7 mouse cellular contexts compared by ENCODE assay signal in the genomic region with DNA sequence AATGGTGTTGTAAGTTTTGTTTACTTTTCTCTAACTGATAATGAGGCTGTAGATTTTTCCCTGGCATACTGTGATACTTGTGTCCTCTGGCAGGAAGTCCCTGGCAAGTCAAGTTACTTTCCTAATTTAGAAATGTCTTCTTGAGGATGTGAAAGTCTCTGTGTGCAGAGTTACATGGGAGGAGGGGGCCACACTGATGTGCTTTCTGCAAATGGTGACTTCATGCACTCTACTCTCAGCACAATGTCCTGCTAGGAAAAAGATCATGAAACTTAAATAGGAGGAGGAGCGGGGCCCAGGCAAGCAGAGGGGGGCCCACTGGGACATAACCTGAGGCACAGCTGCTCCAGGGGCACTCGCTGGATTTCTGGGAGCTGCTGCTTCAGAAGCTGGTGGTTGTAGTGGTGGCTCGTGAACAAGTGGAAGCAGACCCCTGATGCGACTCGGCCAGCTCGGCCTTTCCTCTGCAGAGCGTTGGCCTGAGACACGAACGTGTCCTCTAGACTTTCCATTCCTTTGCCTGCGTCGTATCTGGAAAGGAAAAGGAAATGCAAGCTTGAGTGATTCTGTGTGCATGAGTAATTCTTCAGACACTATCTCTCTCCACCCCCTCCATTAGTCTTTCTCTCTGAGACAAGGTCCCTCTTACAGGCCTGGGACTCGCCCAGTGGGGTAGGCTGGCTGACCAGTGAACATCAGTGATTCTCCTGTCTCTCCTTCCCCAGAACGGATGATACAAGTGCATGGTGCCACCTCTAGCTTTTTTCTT. TPM values are rescaled to one million over a fixed set of nuclear protein-coding genes. Genes with fewer than 3 reads are reported as not detected.
DNase-seq lines count a peak whose midpoint lies in the region; ATAC-seq and TF ChIP-seq lines count a peak whose summit lies in the region.

No protein-coding gene starts in this region.

- H3K36me3 ChIP-seq in lung, embryonic 14.5 days (ENCODE audit: insufficient read depth): peaks cover 85% of the 10 kb centered on the region
- H3K36me3 ChIP-seq in liver, embryonic 15.5 days (replicated peaks): peaks cover 83% of the 10 kb centered on the region
- H3K36me3 ChIP-seq in stomach, embryonic 16.5 days (ENCODE audit: control insufficient read depth, insufficient read depth, low read length): peaks cover 39% of the 10 kb centered on the region
- H3K36me3 ChIP-seq in forebrain, embryonic 12.5 days (replicated peaks): peaks cover 95% of the 10 kb centered on the region

- ATAC-seq in lung, embryonic 14.5 days (ENCODE audit: insufficient read depth): peak; percentile 25; the same call in 1 of the 2 replicates
- peak; percentile 46; the same call in 1 of the 2 replicates for ATAC-seq in liver, embryonic 15.5 days (ENCODE audit: insufficient read depth)
- no peak for ATAC-seq in stomach, embryonic 16.5 days (ENCODE audit: insufficient read depth, low FRiP score)
- no peak for ATAC-seq in forebrain, embryonic 12.5 days (ENCODE audit: low FRiP score)

- H3K4me1 ChIP-seq in lung, embryonic 14.5 days (ENCODE audit: insufficient read depth): no peaks in the 10 kb centered on the region
- H3K4me1 ChIP-seq in lung, adult 2 months (ENCODE audit: control insufficient read depth, insufficient read depth, low read length): peaks cover 13% of the 10 kb centered on the region
- H3K4me1 ChIP-seq in liver, embryonic 15.5 days (replicated peaks): no peaks in the 10 kb centered on the region
- peaks cover 4% of the 10 kb centered on the region; the same call in 1 of the 2 replicates for H3K4me1 ChIP-seq in stomach, embryonic 16.5 days (ENCODE audit: control insufficient read depth, insufficient read depth, low read length)
- H3K4me1 ChIP-seq in forebrain, embryonic 12.5 days: no peaks in the 10 kb centered on the region

- H3K9me3 ChIP-seq in lung, embryonic 14.5 days (ENCODE audit: low read depth, low read length): no peaks in the 10 kb centered on the region
- H3K9me3 ChIP-seq in liver, embryonic 15.5 days (replicated peaks): no peaks in the 10 kb centered on the region
- H3K9me3 ChIP-seq in stomach, embryonic 16.5 days (replicated peaks; ENCODE audit: control insufficient read depth, low read length): 0 out of 2 replicates have a peak, but pooled peaks cover 4% of the 10 kb centered on the region
- no peaks in the 10 kb centered on the region for H3K9me3 ChIP-seq in forebrain, embryonic 12.5 days

- H3K4me2 ChIP-seq in lung, embryonic 14.5 days: no peak overlapping the region
- H3K4me2 ChIP-seq in liver, embryonic 15.5 days: no peak overlapping the region
- no peak overlapping the region for H3K4me2 ChIP-seq in stomach, embryonic 16.5 days (ENCODE audit: low read depth, low read length)
- no peak overlapping the region for H3K4me2 ChIP-seq in forebrain, embryonic 12.5 days

- peak overlapping the region; percentile 70; the same call in 1 of the 2 replicates for H3K27ac ChIP-seq in lung, embryonic 14.5 days (ENCODE audit: low read depth)
- H3K27ac ChIP-seq in liver, embryonic 15.5 days (replicated peaks): peak overlapping the region; percentile 53; the same call in 1 of the 2 replicates
- H3K27ac ChIP-seq in stomach, embryonic 16.5 days (ENCODE audit: low read length): peak overlapping the region; percentile 60
- H3K27ac ChIP-seq in forebrain, embryonic 12.5 days: no peak overlapping the region

- 68% methylated on average over 13 of the region's 13 CpGs for WGBS in lung, embryonic 14.5 days
- 47% methylated on average over 13 of the region's 13 CpGs for WGBS in lung, adult 2 months
- WGBS in liver, embryonic 15.5 days (ENCODE audit: insufficient replicate concordance): 73% methylated on average over 13 of the region's 13 CpGs
- 81% methylated on average over 13 of the region's 13 CpGs for WGBS in stomach, embryonic 16.5 days
- WGBS in forebrain, embryonic 12.5 days: 84% methylated on average over 13 of the region's 13 CpGs

- no peak overlapping the region; the same call in 1 of the 2 replicates for H3K9ac ChIP-seq in lung, embryonic 14.5 days
- no peak overlapping the region for H3K9ac ChIP-seq in liver, embryonic 15.5 days
- no peak overlapping the region for H3K9ac ChIP-seq in stomach, embryonic 16.5 days (ENCODE audit: low read length)
- H3K9ac ChIP-seq in forebrain, embryonic 12.5 days: no peak overlapping the region

- H3K4me3 ChIP-seq in lung, embryonic 14.5 days (ENCODE audit: low read depth, low read length): no peak overlapping the region
- no peak overlapping the region for H3K4me3 ChIP-seq in lung, adult 2 months (replicated peaks; ENCODE audit: extremely low read depth, low read depth, low read length)
- no peak overlapping the region for H3K4me3 ChIP-seq in liver, embryonic 15.5 days (replicated peaks)
- H3K4me3 ChIP-seq in stomach, embryonic 16.5 days (replicated peaks; ENCODE audit: low read length): no peak overlapping the region
- no peak overlapping the region for H3K4me3 ChIP-seq in forebrain, embryonic 12.5 days (replicated peaks)

- peak; percentile 36 for DNase-seq in lung, embryonic 14.5 days
- no peak for DNase-seq in lung, adult 2 months
- peak; percentile 13 for DNase-seq in heart, adult 8-10 months (ENCODE audit: low spot score)
- DNase-seq in right cerebral cortex, postnatal 10 days (ENCODE audit: low spot score in 2 of 2): no peak

- TF ChIP-seq CTCF in lung, embryonic 14.5 days (IDR thresholded peaks at IDR 0.05; ENCODE audit: low read depth): no peak
- no peak for TF ChIP-seq CTCF in lung, adult 2 months (IDR thresholded peaks at IDR 0.05; ENCODE audit: insufficient read depth, low read length)

- H3K27me3 ChIP-seq in lung, embryonic 14.5 days (ENCODE audit: insufficient read depth, low read length): no peaks in the 10 kb centered on the region
- no peaks in the 10 kb centered on the region for H3K27me3 ChIP-seq in liver, embryonic 15.5 days
- H3K27me3 ChIP-seq in stomach, embryonic 16.5 days (ENCODE audit: control insufficient read depth, insufficient read depth, low read length): no peaks in the 10 kb centered on the region
- H3K27me3 ChIP-seq in forebrain, embryonic 12.5 days: no peaks in the 10 kb centered on the region

- no peak for TF ChIP-seq POLR2A in lung, adult 2 months (IDR thresholded peaks at IDR 0.05; ENCODE audit: borderline replicate concordance, extremely low read depth, low read depth, low read length)

RNA-seq across cellular contexts. Expression of a gene that starts 28.7 kb away (rescaled TPM):
- 45.5 and 46.7 TPM in 2 replicates for polyA plus RNA-seq in lung, embryonic 14.5 days (2014; fragmentation: Nextera tagmentation; extraction: Ambion mirVana)
- 0.79 and 1.6 TPM in 2 replicates for polyA plus RNA-seq in lung, adult 2 months (2012; rRNA removed)
- 1 to 10 TPM; 3.9 to 4.6 (median 4.4) TPM for total RNA-seq in heart, adult 8-10 months (2022)
- 25.6 and 28.9 TPM in 2 replicates for polyA plus RNA-seq in liver, embryonic 15.5 days (2015; fragmentation: Nextera tagmentation; extraction: Ambion mirVana)
- 35.6 and 36.5 TPM in 2 replicates for polyA plus RNA-seq in stomach, embryonic 16.5 days (2015; fragmentation: Nextera tagmentation; extraction: Ambion mirVana)
- polyA plus RNA-seq in forebrain, embryonic 12.5 days (2016; fragmentation: Nextera tagmentation; extraction: Ambion mirVana): 37.6 and 38.5 TPM in 2 replicates

RNA-seq across cellular contexts. Expression of a gene that starts 37.1 kb away (rescaled TPM):
- polyA plus RNA-seq in lung, embryonic 14.5 days (2014; fragmentation: Nextera tagmentation; extraction: Ambion mirVana): 30.5 and 32.8 TPM in 2 replicates
- 4.2 and 7.5 TPM in 2 replicates for polyA plus RNA-seq in lung, adult 2 months (2012; rRNA removed)
- total RNA-seq in heart, adult 8-10 months (2022): 10 to 100 TPM; 13.2 to 17.9 (median 15.3) TPM
- 7.0 and 7.6 TPM in 2 replicates for polyA plus RNA-seq in liver, embryonic 15.5 days (2015; fragmentation: Nextera tagmentation; extraction: Ambion mirVana)
- 18.5 and 20.8 TPM in 2 replicates for polyA plus RNA-seq in stomach, embryonic 16.5 days (2015; fragmentation: Nextera tagmentation; extraction: Ambion mirVana)
- 37.8 and 45.1 TPM in 2 replicates for polyA plus RNA-seq in forebrain, embryonic 12.5 days (2016; fragmentation: Nextera tagmentation; extraction: Ambion mirVana)

RNA-seq across cellular contexts. Expression of a gene that starts 37.3 kb away (rescaled TPM):
- 15.2 and 15.4 TPM in 2 replicates for polyA plus RNA-seq in lung, embryonic 14.5 days (2014; fragmentation: Nextera tagmentation; extraction: Ambion mirVana)
- polyA plus RNA-seq in lung, adult 2 months (2012; rRNA removed): 7.7 and 10.2 TPM in 2 replicates
- 1 to 10 TPM; 4.5 to 7.6 (median 6.1) TPM for total RNA-seq in heart, adult 8-10 months (2022)
- 3.9 and 4.1 TPM in 2 replicates for polyA plus RNA-seq in liver, embryonic 15.5 days (2015; fragmentation: Nextera tagmentation; extraction: Ambion mirVana)
- polyA plus RNA-seq in stomach, embryonic 16.5 days (2015; fragmentation: Nextera tagmentation; extraction: Ambion mirVana): 14.5 and 15.6 TPM in 2 replicates
- 31.3 and 33.0 TPM in 2 replicates for polyA plus RNA-seq in forebrain, embryonic 12.5 days (2016; fragmentation: Nextera tagmentation; extraction: Ambion mirVana)

RNA-seq across cellular contexts. Expression of a gene that starts 45.7 kb away (rescaled TPM):
- polyA plus RNA-seq in lung, embryonic 14.5 days (2014; fragmentation: Nextera tagmentation; extraction: Ambion mirVana): 0.07 TPM in 1 of 2 replicates, not detected in the other
- 0.06 TPM in 1 of 2 replicates, not detected in the other for polyA plus RNA-seq in lung, adult 2 months (2012; rRNA removed)
- total RNA-seq in heart, adult 8-10 months (2022): under 1 TPM in 1 of 4 experiments, not detected in 3; 0.11 TPM
- polyA plus RNA-seq in liver, embryonic 15.5 days (2015; fragmentation: Nextera tagmentation; extraction: Ambion mirVana): not detected in 2 replicates
- 0.10 TPM in 1 of 2 replicates, not detected in the other for polyA plus RNA-seq in stomach, embryonic 16.5 days (2015; fragmentation: Nextera tagmentation; extraction: Ambion mirVana)
- polyA plus RNA-seq in forebrain, embryonic 12.5 days (2016; fragmentation: Nextera tagmentation; extraction: Ambion mirVana): 0.10 TPM in 1 of 2 replicates, not detected in the other

RNA-seq across cellular contexts. Expression of a gene that starts 45.8 kb away (rescaled TPM):
- 732 and 736 TPM in 2 replicates for polyA plus RNA-seq in lung, embryonic 14.5 days (2014; fragmentation: Nextera tagmentation; extraction: Ambion mirVana)
- 31.5 and 46.7 TPM in 2 replicates for polyA plus RNA-seq in lung, adult 2 months (2012; rRNA removed)
- 10 to 100 TPM; 39.2 to 44.4 (median 41.9) TPM for total RNA-seq in heart, adult 8-10 months (2022)
- 199 and 220 TPM in 2 replicates for polyA plus RNA-seq in liver, embryonic 15.5 days (2015; fragmentation: Nextera tagmentation; extraction: Ambion mirVana)
- 461 and 480 TPM in 2 replicates for polyA plus RNA-seq in stomach, embryonic 16.5 days (2015; fragmentation: Nextera tagmentation; extraction: Ambion mirVana)
- polyA plus RNA-seq in forebrain, embryonic 12.5 days (2016; fragmentation: Nextera tagmentation; extraction: Ambion mirVana): 784 and 786 TPM in 2 replicates

Comparison
In these comparisons a context has a peak if more than half of its experiments do, and no peak if none do; other contexts are left out.
1. DNase-seq: peak in lung, embryonic 14.5 days (single experiment) and heart, adult 8-10 months (single experiment); none in lung, adult 2 months (single experiment) and right cerebral cortex, postnatal 10 days (0 of 2).
2. RNA of a gene that starts 28.7 kb away (polyA plus RNA-seq): 45.5 to 46.7 TPM in lung, embryonic 14.5 days, 37.6 to 38.5 TPM in forebrain, embryonic 12.5 days, 35.6 to 36.5 TPM in stomach, embryonic 16.5 days and 25.6 to 28.9 TPM in liver, embryonic 15.5 days; 0.79 to 1.6 TPM in lung, adult 2 months; every median in the first group is over 10 times any median in the second.
3. ATAC-seq: peak in lung, embryonic 14.5 days (single experiment) and liver, embryonic 15.5 days (single experiment); none in stomach, embryonic 16.5 days (single experiment) and forebrain, embryonic 12.5 days (single experiment).